Mouse (Mus musculus) liver, embryonic 13.5 days (tissue): ENCODE measurements at regions not wholly inside any gene's neighbourhood (a gene's known extent, or its start where the extent isn't known, plus 50 kb on each side); places are given as distances from the start of the nearest gene placed in this dataset.

Experiments
- ATAC-seq: fragments of 200-750 bp; cut with Nextera tagmentation; 2 replicates; pipeline ENCODE4 v1.8.0; 2017; ENCODE audit warnings: low read depth, mild to moderate bottlenecking, moderate number of reproducible peaks, moderate library complexity
- DNase-seq: peaks from one replicate; pipeline ENCODE4 v3.0.0; 2022
- H3K27ac ChIP-seq: fragments of 300-500 bp; sonication (generic); 2 replicates; pipeline ENCODE4 v1.5.1; 2015; ENCODE audit warnings: moderate library complexity, mild to moderate bottlenecking, inconsistent platforms
- H3K27me3 ChIP-seq: fragments of 300-500 bp; sonication (generic); 2 replicates; pipeline ENCODE4 v1.6.1; 2015; ENCODE audit warnings: mild to moderate bottlenecking, inconsistent platforms
- H3K36me3 ChIP-seq: fragments of 300-500 bp; sonication (generic); 2 replicates; pipeline ENCODE4 v1.6.1; 2015; ENCODE audit warnings: mild to moderate bottlenecking, inconsistent platforms
- H3K4me1 ChIP-seq: fragments of 300-500 bp; sonication (generic); replicated peaks from 2 replicates; pipeline ENCODE4 v1.6.1; 2015; ENCODE audit warnings: inconsistent platforms
- H3K4me2 ChIP-seq: fragments of 300-500 bp; sonication (generic); 2 replicates; pipeline ENCODE4 v1.6.1; 2015; ENCODE audit warnings: inconsistent platforms, mild to moderate bottlenecking, moderate library complexity
- H3K4me3 ChIP-seq: fragments of 300-500 bp; sonication (generic); replicated peaks from 2 replicates; pipeline ENCODE4 v1.5.1; 2015; ENCODE audit warnings: mild to moderate bottlenecking, inconsistent platforms
- H3K9ac ChIP-seq: fragments of 300-500 bp; sonication (generic); 2 replicates; pipeline ENCODE4 v1.6.1; 2015; ENCODE audit warnings: mild to moderate bottlenecking, inconsistent platforms
- H3K9me3 ChIP-seq: fragments of 300-500 bp; sonication (generic); replicated peaks from 2 replicates; pipeline ENCODE4 v1.6.1; 2016; ENCODE audit warnings: inconsistent platforms
- WGBS: fragments of 180-500 bp; shearing (Covaris S2); methylation state at CpG from one replicate; pipeline ENCODE4 v1.1.7; 2015; ENCODE audit not compliant: insufficient replicate concordance; 5-methylcytosine and 5-hydroxymethylcytosine counted together

- no peak overlapping the region for H3K4me2 ChIP-seq
- H3K27me3 ChIP-seq = no peaks in the 10 kb centered on the region
- H3K9me3 ChIP-seq = no peaks in the 10 kb centered on the region
- no peak overlapping the region for H3K9ac ChIP-seq
- no peak overlapping the region for H3K27ac ChIP-seq
- WGBS = 26% methylated on average over 7 of the region's 7 CpGs
- DNase-seq = no peak
- H3K4me3 ChIP-seq = no peak overlapping the region
- H3K36me3 ChIP-seq = no peaks in the 10 kb centered on the region
- ATAC-seq = no peak
- no peaks in the 10 kb centered on the region; the same call in 1 of the 2 replicates for H3K4me1 ChIP-seq
These were observed 52.0 kb upstream of the Trp53i11 start for GRCm38 (mm10) chr2:93135324-93135723.

GRCm38 (mm10) chr2:93133301-93133971, 53.9 kb upstream of the Trp53i11 start:
- Histone ChIP-seq H3K9ac (no peak overlapping the region), H3K4me3 (no peak overlapping the region), H3K27me3 (no peaks in the 10 kb centered on the region), H3K36me3 (no peaks in the 10 kb centered on the region), H3K27ac (no peak overlapping the region), H3K4me2 (no peak overlapping the region), H3K4me1 (no peaks in the 10 kb centered on the region; the same call in 1 of the 2 replicates), H3K9me3 (no peaks in the 10 kb centered on the region)
- WGBS = 68% methylated on average over 10 of the region's 10 CpGs
- DNase-seq = no peak
- ATAC-seq = no peak

GRCm38 (mm10) chr2:93131825-93132623, 55.3 kb upstream of the Trp53i11 start:
- H3K27ac ChIP-seq = no peak overlapping the region
- no peak overlapping the region for H3K4me2 ChIP-seq

DNA sequence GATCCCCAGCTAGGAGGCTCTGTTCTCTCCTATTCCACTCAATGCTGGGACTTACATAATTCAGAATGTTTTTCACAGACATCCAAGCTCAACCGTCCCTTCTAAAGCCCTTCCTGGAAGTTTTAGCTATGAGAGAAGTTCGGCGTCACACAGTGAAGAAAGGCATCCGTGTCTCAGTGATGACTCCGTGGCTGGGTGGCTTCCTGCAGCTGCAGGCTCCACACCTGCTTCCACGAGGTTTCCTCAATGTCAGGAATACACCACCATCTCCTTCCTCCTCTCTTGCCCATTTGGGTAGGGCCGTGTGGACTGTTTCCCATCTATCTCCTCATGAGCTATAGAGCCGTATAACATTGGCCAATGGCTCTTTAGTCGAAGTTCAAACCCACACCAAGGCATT, 56.1 kb upstream of the Trp53i11 start:
- ATAC-seq (no peak), DNase-seq (no peak)
- 55% methylated on average over 9 of the region's 9 CpGs for WGBS
- Histone ChIP-seq H3K27ac (no peak overlapping the region), H3K36me3 (no peaks in the 10 kb centered on the region), H3K4me3 (no peak overlapping the region), H3K9me3 (no peaks in the 10 kb centered on the region), H3K4me1 (no peaks in the 10 kb centered on the region; the same call in 1 of the 2 replicates), H3K9ac (no peak overlapping the region), H3K4me2 (no peak overlapping the region), H3K27me3 (no peaks in the 10 kb centered on the region)

More at GRCm38 (mm10) chr2:93131825-93132623, 55.3 kb upstream of the Trp53i11 start:
- H3K36me3 ChIP-seq = no peaks in the 10 kb centered on the region
- H3K4me3 ChIP-seq = no peak overlapping the region
- WGBS = 52% methylated on average over 9 of the region's 9 CpGs
- no peaks in the 10 kb centered on the region; the same call in 1 of the 2 replicates for H3K4me1 ChIP-seq
- no peaks in the 10 kb centered on the region for H3K9me3 ChIP-seq
- no peaks in the 10 kb centered on the region for H3K27me3 ChIP-seq
- ATAC-seq (no peak), DNase-seq (no peak)
- H3K9ac ChIP-seq = no peak overlapping the region

DNA sequence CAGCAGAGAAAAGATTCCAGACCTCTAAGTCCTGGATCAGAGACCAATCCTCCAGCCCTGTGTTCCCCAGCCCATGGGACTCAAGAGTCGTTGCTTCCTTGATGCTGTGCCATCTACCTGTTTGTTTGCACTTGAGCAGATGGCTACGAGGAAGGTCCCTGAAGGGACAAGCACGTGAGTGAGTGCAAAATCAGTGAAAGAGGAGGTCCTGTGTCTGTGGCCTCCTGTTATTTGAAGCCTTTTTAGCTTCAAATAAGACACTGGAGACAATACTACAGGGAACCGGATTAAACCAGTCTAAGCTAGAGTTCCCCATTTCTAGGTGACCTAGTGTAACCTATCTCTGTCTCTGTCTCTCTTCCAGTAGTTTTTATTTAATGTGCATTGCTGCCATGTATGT, 58.2 kb upstream of the Trp53i11 start:
- H3K36me3 ChIP-seq = no peaks in the 10 kb centered on the region
- DNase-seq (no peak), ATAC-seq (no peak)
- no peak overlapping the region for H3K27ac ChIP-seq
- H3K4me2 ChIP-seq = no peak overlapping the region
- 34% methylated on average over 4 of the region's 4 CpGs for WGBS
- H3K9me3 ChIP-seq = no peaks in the 10 kb centered on the region
- H3K27me3 ChIP-seq = no peaks in the 10 kb centered on the region
- no peak overlapping the region for H3K9ac ChIP-seq
- H3K4me3 ChIP-seq = no peak overlapping the region
- no peaks in the 10 kb centered on the region for H3K4me1 ChIP-seq

DNA sequence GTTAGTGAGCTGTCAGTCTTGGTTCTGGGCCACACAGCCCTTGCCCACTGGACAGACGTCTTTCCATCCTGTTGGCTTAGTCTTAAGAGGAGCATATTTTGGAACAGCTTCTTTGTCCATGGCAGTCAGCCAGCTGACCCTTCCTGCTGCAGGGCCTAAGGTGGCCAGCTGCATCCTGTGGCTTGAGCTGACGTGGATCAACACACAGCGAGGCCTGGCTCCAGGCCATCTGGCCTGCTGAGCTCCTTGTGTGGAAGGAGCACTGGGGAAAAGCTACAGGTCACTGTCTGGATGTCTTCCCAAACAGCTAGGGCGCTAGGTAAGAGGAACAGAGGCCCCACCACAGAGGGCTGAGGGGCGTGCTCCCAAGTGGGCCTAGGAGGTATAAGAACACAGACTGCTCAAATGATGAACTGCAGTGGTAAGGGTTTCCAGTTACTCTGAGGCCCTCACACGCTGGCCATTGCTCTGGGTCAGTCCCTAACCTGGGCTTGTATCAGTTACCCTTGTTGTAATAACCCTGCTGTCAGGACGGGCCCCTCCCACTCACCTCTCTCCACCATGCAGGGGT, 60.7 kb upstream of the Trp53i11 start:
- H3K4me1 ChIP-seq = no peaks in the 10 kb centered on the region
- no peak overlapping the region for H3K9ac ChIP-seq
- 52% methylated on average over 7 of the region's 7 CpGs for WGBS
- H3K4me3 ChIP-seq = no peak overlapping the region
- DNase-seq (no peak), ATAC-seq (no peak)
- no peaks in the 10 kb centered on the region for H3K9me3 ChIP-seq
- H3K4me2 ChIP-seq = no peak overlapping the region
- H3K27me3 ChIP-seq = no peaks in the 10 kb centered on the region
- no peak overlapping the region for H3K27ac ChIP-seq
- no peaks in the 10 kb centered on the region for H3K36me3 ChIP-seq

- Histone ChIP-seq H3K4me3 (no peak overlapping the region), H3K27me3 (no peaks in the 10 kb centered on the region), H3K36me3 (no peaks in the 10 kb centered on the region), H3K4me2 (no peak overlapping the region), H3K9me3 (no peaks in the 10 kb centered on the region), H3K9ac (no peak overlapping the region), H3K4me1 (no peaks in the 10 kb centered on the region), H3K27ac (no peak overlapping the region)
- ATAC-seq (no peak), DNase-seq (no peak)
- WGBS = 46% methylated on average over 7 of the region's 7 CpGs
These were observed 61.2 kb upstream of the Trp53i11 start for GRCm38 (mm10) chr2:93126112-93126511.

DNA sequence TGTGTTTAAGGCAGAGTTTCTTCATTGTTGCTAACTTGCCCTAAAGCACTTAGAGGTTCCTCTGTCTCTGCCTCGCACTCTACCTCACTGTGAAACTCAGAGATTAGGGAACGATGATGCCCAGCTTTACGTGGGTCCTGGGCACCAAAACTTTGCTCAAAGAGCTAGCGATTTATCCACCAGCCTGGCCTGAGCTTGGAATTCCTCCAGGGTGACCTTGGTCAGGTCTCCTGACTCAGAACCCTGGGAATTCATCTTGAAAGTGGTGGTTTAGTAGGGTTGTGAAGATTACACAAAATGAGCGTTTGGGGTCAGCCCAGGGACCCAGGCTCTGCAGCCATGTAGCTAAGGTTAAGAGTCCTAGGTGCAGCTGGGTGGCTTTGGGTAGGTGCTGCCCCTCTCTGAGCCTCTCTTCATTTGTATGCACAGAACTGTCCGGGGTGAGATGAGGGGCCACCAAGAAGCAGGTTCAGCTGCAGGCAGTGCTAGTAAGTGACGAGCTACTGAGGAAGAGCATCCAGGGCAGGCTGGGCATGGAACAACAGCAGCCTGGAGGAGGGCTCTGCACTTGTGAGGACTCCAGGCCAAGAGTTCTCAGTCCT, 62.4 kb upstream of the Trp53i11 start:
- Histone ChIP-seq H3K9me3 (no peaks in the 10 kb centered on the region), H3K4me2 (no peak overlapping the region), H3K27me3 (no peaks in the 10 kb centered on the region), H3K36me3 (no peaks in the 10 kb centered on the region), H3K9ac (no peak overlapping the region), H3K4me3 (no peak overlapping the region), H3K4me1 (no peaks in the 10 kb centered on the region), H3K27ac (no peak overlapping the region)
- DNase-seq (no peak), ATAC-seq (no peak)
- 69% methylated on average over 7 of the region's 7 CpGs for WGBS

- H3K4me2 ChIP-seq = no peak overlapping the region
- H3K4me1 ChIP-seq = no peaks in the 10 kb centered on the region
- no peaks in the 10 kb centered on the region for H3K27me3 ChIP-seq
- H3K36me3 ChIP-seq = no peaks in the 10 kb centered on the region
- no peak overlapping the region for H3K27ac ChIP-seq
- no peaks in the 10 kb centered on the region for H3K9me3 ChIP-seq
- ATAC-seq = no peak
- DNase-seq = no peak
- no peak overlapping the region for H3K4me3 ChIP-seq
- H3K9ac ChIP-seq = no peak overlapping the region
- WGBS = 72% methylated on average over 11 of the region's 11 CpGs
These were observed 63.5 kb upstream of the Trp53i11 start for GRCm38 (mm10) chr2:93123829-93124228.

DNA sequence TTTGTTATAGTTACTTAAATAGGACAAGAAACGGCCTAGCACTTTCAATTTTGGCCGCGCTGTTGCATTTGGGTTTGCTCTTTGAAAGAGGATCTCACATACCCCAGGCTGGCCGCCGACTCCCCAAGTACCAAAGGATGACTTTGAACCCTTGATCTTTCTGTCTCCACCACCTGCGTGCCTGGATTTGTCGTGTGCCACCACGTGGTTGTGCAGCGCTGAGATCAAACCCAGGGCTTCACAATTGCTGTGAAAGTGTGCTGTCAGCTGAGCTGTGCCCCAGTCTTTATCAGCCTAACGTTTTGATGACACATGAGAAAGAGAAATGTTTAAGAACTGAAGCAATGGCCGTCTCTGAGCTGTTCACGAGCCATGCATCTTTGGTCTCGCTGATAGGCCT, 67.0 kb upstream of the Trp53i11 start:
- H3K27ac ChIP-seq = no peak overlapping the region
- ATAC-seq (no peak), DNase-seq (no peak)
- no peaks in the 10 kb centered on the region for H3K27me3 ChIP-seq
- 69% methylated on average over 13 of the region's 13 CpGs for WGBS
- H3K4me2 ChIP-seq = no peak overlapping the region
- no peaks in the 10 kb centered on the region for H3K9me3 ChIP-seq
- no peaks in the 10 kb centered on the region for H3K36me3 ChIP-seq
- no peak overlapping the region for H3K4me3 ChIP-seq
- peaks cover 9% of the 10 kb centered on the region; the same call in 1 of the 2 replicates for H3K4me1 ChIP-seq
- H3K9ac ChIP-seq = no peak overlapping the region

GRCm38 (mm10) chr2:93119001-93119400, 68.3 kb upstream of the Trp53i11 start:
- 68% methylated on average over 8 of the region's 8 CpGs for WGBS
- Histone ChIP-seq H3K27ac (no peak overlapping the region), H3K27me3 (no peaks in the 10 kb centered on the region), H3K4me1 (peaks cover 9% of the 10 kb centered on the region; the same call in 1 of the 2 replicates), H3K9me3 (no peaks in the 10 kb centered on the region), H3K36me3 (no peaks in the 10 kb centered on the region), H3K9ac (no peak overlapping the region), H3K4me3 (no peak overlapping the region), H3K4me2 (no peak overlapping the region)
- ATAC-seq (no peak), DNase-seq (no peak)
